Mouse (Mus musculus) monocyte, adult 5-6 weeks (primary cell): ENCODE results near the gene Acvr1b. TPM values are rescaled to one million over a fixed set of nuclear protein-coding genes. Genes with fewer than 3 reads are reported as not detected.

ENCODE experiments used
- ATAC-seq: fragments of 153-309, 156-312 bp; replicated peaks from 2 replicates; pipeline ENCODE4 v1.8.0; 2017; ENCODE audit warnings: mild to moderate bottlenecking; ENCODE audit not compliant: low TSS enrichment, insufficient number of reproducible peaks, severe bottlenecking, poor library complexity, low FRiP score
- total RNA-seq: library from RNA; stranded (forward); fragments of 200-1000, 200-491, 200-594 nt; gene quantifications from 3 replicates; pipeline ENCODE4 v1.2.3, GENCODE M21; 2017

The Acvr1b gene
- total RNA-seq, 1 experiment from 2014 or later, result 14.2 TPM

DNA sequence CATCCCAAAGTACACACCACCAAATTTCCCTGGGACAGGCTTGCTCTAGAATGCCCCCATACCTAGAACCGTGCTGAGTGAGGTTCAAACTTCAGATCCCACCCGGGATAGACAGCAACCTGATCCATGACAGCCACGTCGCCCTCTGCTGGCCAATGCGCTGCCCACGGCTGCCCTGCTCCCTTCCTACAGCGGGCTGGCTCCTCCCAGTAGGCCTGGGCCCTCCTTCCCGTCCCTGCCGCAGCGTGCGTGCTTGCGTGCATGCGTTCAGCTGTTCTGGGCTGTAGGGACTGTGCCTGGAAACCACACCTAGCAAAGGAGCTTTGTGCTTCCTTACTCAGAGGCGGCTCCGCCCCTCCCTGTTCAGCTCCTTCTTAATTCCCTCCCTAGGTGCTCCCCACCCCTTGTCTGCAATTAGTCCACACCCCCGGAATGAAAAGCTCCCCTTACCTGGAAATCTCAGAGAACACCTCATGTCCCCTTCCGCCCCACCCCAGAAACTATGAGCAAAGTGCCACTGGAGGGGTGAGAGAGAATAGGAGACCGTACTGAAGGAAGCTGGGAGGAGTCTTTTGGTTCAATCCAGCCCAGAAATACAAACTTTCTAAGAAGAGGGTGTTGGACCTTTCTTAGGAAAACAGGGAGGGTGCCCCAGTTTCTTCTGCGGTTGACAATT lies 28.3 kb upstream of the Acvr1b start:
- ATAC-seq, result peak; percentile 88

DNA sequence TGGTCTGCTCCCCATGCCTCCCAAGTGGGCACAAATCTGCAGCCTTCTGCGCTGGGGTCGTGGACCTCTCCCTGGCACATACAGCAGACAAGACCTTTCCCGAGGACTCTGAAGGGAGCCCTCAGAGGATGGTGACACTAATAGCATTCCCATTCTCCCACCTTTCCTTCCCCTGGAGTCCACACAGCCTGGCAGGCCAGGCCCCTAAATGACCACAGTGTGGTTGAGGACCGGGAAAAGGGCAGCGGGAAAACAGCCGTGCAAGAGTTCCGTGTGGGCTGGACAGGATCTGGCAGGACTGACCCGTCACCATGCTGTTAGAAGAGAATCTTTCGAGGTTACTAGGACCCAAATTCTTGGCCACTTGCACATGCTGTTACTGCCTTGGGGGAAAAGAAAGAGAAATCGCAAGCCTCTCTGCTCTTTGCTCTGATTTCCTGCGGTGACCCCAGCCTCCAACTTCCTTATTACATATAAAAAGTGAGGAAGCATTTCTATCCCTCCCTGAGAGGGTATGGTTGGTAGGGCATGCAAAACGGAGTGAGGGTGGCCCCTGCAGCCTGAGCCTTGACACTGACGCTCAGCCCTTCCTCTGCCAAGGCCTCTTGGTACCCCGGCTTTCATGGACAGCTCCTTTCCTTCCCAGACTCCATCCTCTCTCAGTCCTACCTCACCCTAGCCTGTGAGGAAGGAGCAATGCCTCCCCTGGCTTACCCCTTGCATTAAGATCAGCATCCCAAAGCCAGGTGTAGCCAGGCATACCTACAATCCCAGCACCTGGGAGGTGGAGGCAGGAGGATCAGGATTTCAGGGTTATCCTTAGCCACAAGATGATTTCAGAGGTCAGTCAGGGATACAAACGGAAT lies 27.5 kb upstream of the Acvr1b start:
- peak; percentile 32 for ATAC-seq

DNA sequence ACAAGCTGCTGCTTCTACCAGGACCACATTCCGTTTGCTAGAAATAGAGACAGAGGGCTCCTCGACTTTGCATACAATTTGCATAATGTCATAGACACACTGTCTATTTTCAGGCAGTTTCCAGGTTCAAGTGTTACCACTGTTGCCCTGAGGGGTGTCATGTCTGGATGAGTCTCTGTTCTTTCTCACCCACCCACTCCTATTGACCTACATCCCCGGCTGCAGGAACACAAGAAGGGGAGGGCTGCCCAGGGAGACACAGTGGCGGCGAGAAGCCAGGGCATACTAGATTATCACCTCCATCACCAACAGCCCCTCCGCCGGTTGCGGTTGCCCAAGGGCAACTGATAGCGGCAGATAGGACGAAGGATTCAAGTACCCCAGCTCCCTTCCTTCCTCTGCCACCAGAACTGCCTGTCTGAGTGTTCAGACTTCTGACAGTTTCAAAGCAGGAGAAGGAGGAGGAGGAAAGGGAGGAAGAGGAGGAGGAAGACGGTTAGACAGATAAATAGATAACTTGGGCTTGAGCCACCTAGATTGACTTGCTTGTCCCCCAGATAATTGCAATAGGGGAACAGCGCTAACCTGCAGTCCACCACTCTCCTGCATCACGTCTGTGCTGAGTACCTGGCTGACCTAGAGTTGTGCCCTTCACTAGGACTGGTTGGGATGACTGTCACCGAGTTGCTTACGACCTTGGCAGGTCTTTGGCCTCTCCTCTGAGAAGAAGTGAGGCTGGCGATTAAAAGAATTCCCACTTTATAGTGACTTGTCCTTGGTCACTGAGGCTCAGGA lies 26.6 kb upstream of the Acvr1b start:
- no peak for ATAC-seq

- ATAC-seq, result no peak
Measured at GRCm38 (mm10) chr15:101147910-101148273, 26.0 kb upstream of the Acvr1b start.

GRCm38 (mm10) chr15:101148604-101149003 lies 25.3 kb upstream of the Acvr1b start:
- no peak for ATAC-seq

- no peak for ATAC-seq
Measured at GRCm38 (mm10) chr15:101151409-101152261, 22.2 kb upstream of the Acvr1b start.

GRCm38 (mm10) chr15:101154700-101155616 lies 18.9 kb upstream of the Acvr1b start:
- ATAC-seq, result peak; percentile 38

DNA sequence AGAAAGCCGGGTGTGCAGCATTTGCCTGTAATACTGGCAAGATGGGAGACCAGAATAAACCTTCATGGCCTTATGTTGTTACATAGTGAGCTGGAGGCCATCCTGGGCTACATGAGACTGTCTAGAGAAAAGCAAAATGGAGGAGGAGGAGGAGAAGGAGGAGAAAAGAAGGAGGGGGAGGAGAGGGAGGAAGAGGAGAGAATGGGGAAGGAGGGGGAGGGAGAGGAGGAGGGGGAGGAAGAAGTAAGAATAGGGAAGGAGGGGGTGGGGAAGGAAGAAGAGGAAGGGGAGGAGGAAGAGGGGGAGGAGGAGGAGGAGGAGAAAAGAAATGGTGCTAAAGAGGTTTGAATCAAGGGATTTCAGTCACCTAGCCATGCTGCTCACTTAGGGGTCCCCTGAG lies 13.7 kb upstream of the Acvr1b start:
- ATAC-seq, result no peak

GRCm38 (mm10) chr15:101160591-101160990 lies 13.3 kb upstream of the Acvr1b start:
- ATAC-seq, result no peak

DNA sequence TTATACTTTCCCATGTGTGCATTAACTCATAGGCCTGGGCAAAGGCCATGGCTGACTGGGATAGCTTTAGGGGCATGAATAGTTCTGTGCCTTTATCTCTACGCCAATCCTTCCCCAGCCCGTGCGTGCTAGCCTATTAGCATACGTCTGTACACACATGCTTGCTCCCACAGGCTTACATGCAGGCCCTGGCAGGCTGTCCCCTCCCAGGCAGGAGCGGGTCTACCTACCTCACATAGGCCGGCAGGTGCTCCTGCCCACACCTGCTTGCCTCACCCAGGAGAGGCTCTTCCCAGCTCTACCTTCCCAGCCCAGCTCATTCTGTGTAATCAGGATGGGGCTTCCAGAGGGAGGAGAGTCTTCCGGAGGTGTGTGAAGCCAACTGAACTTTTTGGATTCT lies 12.3 kb upstream of the Acvr1b start:
- no peak for ATAC-seq

DNA sequence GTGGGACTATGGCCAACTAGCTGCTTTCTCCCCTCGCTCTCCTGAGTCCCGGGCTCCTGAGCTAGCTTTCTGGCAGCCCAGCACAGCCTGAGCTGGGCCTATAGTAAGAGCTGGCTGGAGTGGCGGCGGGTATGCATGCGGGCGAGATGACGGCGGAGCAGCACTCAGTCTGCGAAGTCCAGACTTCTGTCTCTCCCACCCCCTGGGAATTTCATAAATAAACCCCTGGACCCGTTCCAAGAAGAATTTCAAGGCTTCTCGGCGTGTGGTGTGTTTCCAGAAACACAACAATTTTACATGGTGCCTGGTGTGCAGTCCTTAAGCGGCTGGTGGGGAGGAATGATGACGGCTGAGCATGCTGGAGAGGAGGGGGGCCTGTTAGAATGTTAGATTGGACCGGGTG lies 10.8 kb upstream of the Acvr1b start:
- ATAC-seq, result no peak

- no peak for ATAC-seq
Measured at GRCm38 (mm10) chr15:101163854-101164253, 10.0 kb upstream of the Acvr1b start.

- no peak for ATAC-seq
Measured at GRCm38 (mm10) chr15:101164291-101164690, 9.6 kb upstream of the Acvr1b start.

DNA sequence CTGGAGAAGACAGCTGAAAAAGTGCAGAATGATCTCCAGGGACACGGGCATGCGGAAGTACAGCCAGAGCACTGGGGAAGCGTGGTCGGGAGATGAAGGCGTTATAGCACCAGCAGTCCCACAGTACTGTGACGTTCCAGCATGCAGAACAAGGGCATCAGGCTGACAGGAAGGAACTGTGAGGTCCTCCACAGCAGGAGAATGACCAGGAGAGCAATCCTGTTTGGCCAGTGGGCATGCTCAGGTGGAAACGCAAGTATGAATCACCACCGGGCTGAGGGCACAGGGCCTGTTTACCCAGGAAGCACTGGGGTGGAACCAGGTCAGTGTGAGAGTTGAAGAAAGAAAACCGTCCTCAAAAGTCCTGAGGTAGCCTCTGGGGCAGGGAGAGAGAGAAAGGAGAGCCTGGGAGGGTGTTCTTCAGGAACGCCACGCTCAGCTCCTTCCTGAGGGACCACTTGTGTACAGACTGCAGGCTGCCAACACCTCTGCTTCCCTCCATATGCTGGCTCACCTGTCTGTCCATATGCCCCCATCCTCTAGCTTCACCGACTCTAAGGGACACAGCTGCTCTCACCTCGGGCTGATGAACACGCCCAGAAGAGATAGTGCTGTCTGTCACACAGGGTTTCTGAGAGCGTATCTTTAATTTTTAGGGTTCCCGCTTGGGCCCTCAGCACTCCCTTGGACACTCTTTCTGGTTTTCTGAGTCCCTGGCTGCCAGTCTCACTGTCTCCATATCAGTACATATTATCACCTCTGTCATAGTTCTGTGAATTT lies 8.0 kb upstream of the Acvr1b start:
- ATAC-seq, result no peak

DNA sequence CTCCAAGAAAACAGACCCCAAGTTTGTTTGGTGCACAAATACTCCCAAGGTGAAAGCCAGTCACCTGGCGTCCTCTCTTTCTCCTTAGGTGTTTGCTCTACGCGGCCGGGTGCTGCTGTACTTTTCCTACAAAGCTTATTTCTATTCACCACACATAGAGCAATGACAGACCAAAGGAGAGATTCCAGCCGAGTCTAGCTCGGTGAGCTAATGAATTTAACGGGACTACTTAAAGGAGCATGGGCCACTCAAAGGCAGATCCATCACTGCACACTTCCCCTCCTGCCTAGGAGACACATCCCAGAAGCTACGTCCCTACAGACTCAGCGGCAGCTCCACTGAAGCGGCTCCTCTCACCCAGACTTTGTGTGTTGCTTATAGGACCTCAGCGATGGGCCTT lies 6.3 kb upstream of the Acvr1b start:
- no peak for ATAC-seq

DNA sequence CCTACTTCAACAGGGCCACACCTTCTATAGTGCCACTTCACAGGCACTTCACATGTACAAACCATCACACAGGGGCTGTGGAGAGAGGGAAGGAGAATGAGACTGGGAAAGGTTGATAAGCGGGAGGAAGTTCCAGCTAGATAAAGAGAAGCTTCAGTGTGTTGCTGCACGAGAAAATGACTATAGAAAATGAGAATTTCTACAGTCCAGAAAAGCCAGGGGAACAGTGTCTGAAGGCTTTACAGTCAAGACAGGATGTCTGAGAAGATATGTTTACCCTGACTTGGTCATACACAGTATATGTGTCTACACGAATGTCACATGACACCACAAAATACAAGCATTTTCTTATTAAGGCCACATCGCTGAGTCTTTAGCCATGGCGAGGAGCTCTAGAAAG lies 4.0 kb upstream of the Acvr1b start:
- ATAC-seq, result no peak

GRCm38 (mm10) chr15:101170413-101170980 lies 3.4 kb upstream of the Acvr1b start:
- ATAC-seq, result no peak
